Mouse (Mus musculus) ES-Bruce4 (cell line): ENCODE results near the gene Fbxl7. TPM values are rescaled to one million over a fixed set of nuclear protein-coding genes. Genes with fewer than 3 reads are reported as not detected.

Experiments
- H3K27ac ChIP-seq: 2 replicates; pipeline ENCODE4 v1.5.1; 2012; ENCODE audit warnings: low read length, inconsistent platforms; ENCODE audit not compliant: insufficient read depth
- H3K27me3 ChIP-seq: 2 replicates; pipeline ENCODE4 v1.6.1; 2012; ENCODE audit warnings: mild to moderate bottlenecking, low read length, inconsistent platforms; ENCODE audit not compliant: control insufficient read depth, poor library complexity, insufficient read depth, severe bottlenecking
- H3K36me3 ChIP-seq: 2 replicates; pipeline ENCODE4 v1.6.1; 2012; ENCODE audit warnings: inconsistent platforms, mild to moderate bottlenecking, low read length, moderate library complexity; ENCODE audit not compliant: control insufficient read depth, poor library complexity, insufficient read depth, severe bottlenecking
- H3K4me1 ChIP-seq: one replicate; pipeline ENCODE4 v1.8.1; 2011; ENCODE audit warnings: low read length; ENCODE audit not compliant: control insufficient read depth, insufficient read depth
- H3K4me3 ChIP-seq: 2 replicates; pipeline ENCODE4 v1.5.1; 2011; ENCODE audit warnings: low read depth, mild to moderate bottlenecking, low read length
- H3K9ac ChIP-seq: 2 replicates; pipeline ENCODE4 v1.6.1; 2012; ENCODE audit warnings: low read depth, mild to moderate bottlenecking, inconsistent platforms; ENCODE audit not compliant: poor library complexity, severe bottlenecking
- H3K9me3 ChIP-seq: replicated peaks from 2 replicates; pipeline ENCODE4 v1.6.1; 2012; ENCODE audit warnings: mild to moderate bottlenecking, low read length, inconsistent platforms; ENCODE audit not compliant: control insufficient read depth, poor library complexity, insufficient read depth, severe bottlenecking
- CTCF ChIP-seq: IDR thresholded peaks from one replicate; pipeline ENCODE4 v1.8.1; 2011; ENCODE audit warnings: low read depth, low read length
- EP300 ChIP-seq: IDR thresholded peaks from 2 replicates; pipeline ENCODE4 v1.6.1; 2011; ENCODE audit warnings: low read depth, low read length; ENCODE audit not compliant: insufficient read depth
- POLR2A ChIP-seq: IDR thresholded peaks from one replicate; pipeline ENCODE4 v1.8.1; 2011; ENCODE audit warnings: low read length; ENCODE audit not compliant: insufficient read depth
- polyA plus RNA-seq: library from polyadenylated mRNA; stranded (reverse); fragments of >200 nt; gene quantifications from 2 replicates; pipeline ENCODE4 v1.2.4, GENCODE M21; 2011; ENCODE audit warnings: low read depth; ENCODE audit not compliant: missing spikeins, insufficient read depth, insufficient read length

Gene Fbxl7
- polyA plus RNA-seq, 1 experiment, result 0.75 TPM

GRCm38 (mm10) chr15:26718390-26719036 is 176.9 kb downstream of the Fbxl7 start:
- Histone ChIP-seq H3K27me3 (no peaks in the 10 kb centered on the region), H3K9ac (no peak overlapping the region), H3K9me3 (no peaks in the 10 kb centered on the region), H3K4me1 (no peaks in the 10 kb centered on the region), H3K27ac (no peak overlapping the region), H3K4me3 (no peak overlapping the region), H3K36me3 (no peaks in the 10 kb centered on the region)
- TF ChIP-seq EP300 (no peak), CTCF (no peak), POLR2A (no peak)

DNA sequence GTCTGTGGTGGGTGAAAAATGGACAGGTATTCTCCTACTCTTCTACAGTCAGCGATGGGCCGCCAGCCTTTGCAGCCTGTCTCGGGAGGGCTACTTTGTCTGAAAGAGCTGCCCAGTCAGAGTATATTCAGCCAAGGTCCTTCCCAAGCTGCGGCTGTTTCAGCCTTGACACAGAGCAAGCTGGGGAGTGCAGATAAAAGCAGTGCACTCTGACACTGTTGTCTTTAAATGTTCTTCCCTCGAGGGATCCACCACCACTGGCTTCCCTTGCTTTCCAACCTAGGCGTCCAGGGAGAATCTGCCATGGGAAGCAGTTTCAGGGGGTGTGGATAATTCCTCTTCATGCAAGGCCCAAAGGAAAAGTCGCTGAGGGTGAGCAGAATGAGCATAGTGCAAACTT is 177.4 kb downstream of the Fbxl7 start:
- Histone ChIP-seq H3K9me3 (no peaks in the 10 kb centered on the region), H3K4me3 (no peak overlapping the region), H3K4me1 (no peaks in the 10 kb centered on the region), H3K36me3 (no peaks in the 10 kb centered on the region), H3K27me3 (no peaks in the 10 kb centered on the region), H3K27ac (no peak overlapping the region), H3K9ac (no peak overlapping the region)
- TF ChIP-seq CTCF, result no peak

GRCm38 (mm10) chr15:26716181-26716580 is 179.2 kb downstream of the Fbxl7 start:
- no peak overlapping the region for H3K4me3 ChIP-seq
- H3K9me3 ChIP-seq, result no peaks in the 10 kb centered on the region
- no peak overlapping the region for H3K9ac ChIP-seq
- TF ChIP-seq EP300 (no peak), POLR2A (no peak), CTCF (no peak)
- no peak overlapping the region for H3K27ac ChIP-seq
- no peaks in the 10 kb centered on the region for H3K27me3 ChIP-seq
- H3K4me1 ChIP-seq, result no peaks in the 10 kb centered on the region
- no peaks in the 10 kb centered on the region for H3K36me3 ChIP-seq

DNA sequence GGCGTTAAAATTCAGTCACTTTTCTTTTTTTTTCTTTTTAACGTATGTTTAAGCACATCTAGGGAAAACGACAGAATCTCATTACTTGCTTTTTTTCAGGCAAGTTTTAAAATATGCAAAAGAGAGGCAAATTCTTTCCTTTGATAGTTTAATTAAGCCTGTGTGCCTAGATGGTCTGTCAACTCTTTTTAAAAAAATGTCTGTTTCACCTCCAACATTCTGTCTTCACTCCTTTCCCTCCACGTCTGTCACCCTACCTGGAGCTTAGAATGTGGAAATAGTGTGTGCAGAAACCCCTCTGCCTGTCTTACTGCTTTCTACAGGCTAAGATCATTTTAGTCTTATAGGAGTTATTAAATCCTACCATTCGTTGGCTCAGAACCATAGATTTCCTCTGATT is 179.7 kb downstream of the Fbxl7 start:
- no peak overlapping the region for H3K27ac ChIP-seq
- H3K36me3 ChIP-seq, result no peaks in the 10 kb centered on the region
- H3K9ac ChIP-seq, result no peak overlapping the region
- H3K9me3 ChIP-seq, result no peaks in the 10 kb centered on the region
- no peaks in the 10 kb centered on the region for H3K4me1 ChIP-seq
- TF ChIP-seq POLR2A (no peak), EP300 (no peak), CTCF (no peak)
- H3K27me3 ChIP-seq, result no peaks in the 10 kb centered on the region
- no peak overlapping the region for H3K4me3 ChIP-seq

GRCm38 (mm10) chr15:26712271-26712670 is 183.1 kb downstream of the Fbxl7 start:
- TF ChIP-seq POLR2A (no peak), EP300 (no peak), CTCF (no peak)
- no peak overlapping the region for H3K27ac ChIP-seq
- H3K9ac ChIP-seq, result no peak overlapping the region
- no peaks in the 10 kb centered on the region for H3K9me3 ChIP-seq
- no peak overlapping the region for H3K4me3 ChIP-seq
- H3K27me3 ChIP-seq, result no peaks in the 10 kb centered on the region
- H3K36me3 ChIP-seq, result no peaks in the 10 kb centered on the region
- no peaks in the 10 kb centered on the region for H3K4me1 ChIP-seq

DNA sequence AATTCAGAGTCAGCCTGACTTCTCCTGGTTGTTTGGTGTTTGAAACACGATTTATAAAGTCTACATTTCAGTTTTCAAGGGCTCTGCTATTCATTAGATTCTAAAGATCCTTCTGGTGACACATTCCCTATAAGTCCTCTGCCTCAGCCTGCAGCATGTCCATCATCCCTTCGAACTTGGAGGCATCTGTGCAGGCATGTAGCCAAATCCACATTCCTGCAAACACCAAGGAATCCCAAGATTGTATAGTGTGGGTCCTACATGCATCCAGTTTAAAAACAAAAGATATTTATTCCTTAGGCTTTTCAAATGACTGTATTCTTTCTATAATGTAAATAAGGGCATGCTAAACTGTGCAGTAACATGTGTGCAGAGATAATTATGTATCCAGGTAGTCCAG is 190.4 kb downstream of the Fbxl7 start:
- TF ChIP-seq POLR2A (no peak), CTCF (no peak), EP300 (no peak)
- Histone ChIP-seq H3K9ac (no peak overlapping the region), H3K4me1 (no peaks in the 10 kb centered on the region), H3K4me3 (no peak overlapping the region), H3K27me3 (no peaks in the 10 kb centered on the region; the same call in 1 of the 2 replicates), H3K9me3 (no peaks in the 10 kb centered on the region), H3K36me3 (no peaks in the 10 kb centered on the region), H3K27ac (no peak overlapping the region)
